Mouse (Mus musculus) G1E (cell line): ENCODE data around the gene Rec8.

Experiments
- CTCF ChIP-seq: IDR thresholded peaks from 2 replicates; pipeline ENCODE4 v1.5.1; 2012; ENCODE audit warnings: low read depth, low read length, inconsistent platforms, mixed read lengths
- GATA1 ChIP-seq: IDR thresholded peaks from 2 replicates; pipeline ENCODE4 v1.6.1; 2012; ENCODE audit warnings: borderline replicate concordance, low read length, inconsistent platforms, mixed read lengths
- TAL1 ChIP-seq: conservative IDR thresholded peaks from 2 replicates; pipeline ENCODE4 v1.6.1; 2012; ENCODE audit warnings: low read depth, low read length, inconsistent platforms, mixed read lengths

DNA sequence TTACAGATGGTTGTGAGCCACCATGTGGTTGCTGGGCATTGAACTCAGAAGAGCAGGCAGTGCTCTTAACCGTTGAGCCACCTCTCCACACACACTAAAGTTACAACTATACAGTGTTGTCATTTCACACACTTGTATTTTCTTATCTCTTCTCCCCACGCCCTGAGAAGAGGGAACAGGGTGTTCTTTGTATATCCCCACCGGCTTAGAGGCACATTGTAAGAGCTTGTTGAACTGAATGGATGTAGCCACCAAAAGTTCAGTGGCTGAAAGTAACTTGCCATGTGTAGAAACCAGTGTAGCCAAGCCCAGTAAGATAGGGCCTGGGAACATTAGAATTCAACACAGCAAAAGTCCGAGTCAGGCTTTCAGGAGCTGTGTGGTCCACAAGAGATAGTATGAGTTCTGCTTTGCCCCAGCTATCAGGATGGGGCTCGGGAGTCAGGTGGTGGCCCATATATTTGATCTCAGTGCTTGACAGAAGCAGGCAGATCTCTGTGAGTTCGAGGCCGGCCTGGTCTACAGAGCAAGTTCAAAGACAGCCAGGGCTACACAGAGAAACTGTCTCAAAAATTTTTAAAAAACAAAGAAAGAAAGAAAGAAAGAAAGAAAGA, 3.2 kb upstream of the Rec8 start:
- TF ChIP-seq CTCF (no peak), GATA1 (no peak), TAL1 (peak; percentile 64)
